Mouse (Mus musculus) bone marrow, adult 2 months (tissue): ENCODE measurements around the gene Ncapd2.

Experiments
- CTCF ChIP-seq: fragments of 200-500 bp; IDR thresholded peaks from 2 replicates; pipeline ENCODE4 v1.5.1; 2011; ENCODE audit warnings: low read length, control low read depth; ENCODE audit not compliant: control insufficient read depth, insufficient read depth
- POLR2A ChIP-seq: fragments of 200-500 bp; IDR thresholded peaks from 2 replicates; pipeline ENCODE4 v1.6.1; 2011; ENCODE audit warnings: low read depth, mild to moderate bottlenecking, control low read depth, low read length, borderline replicate concordance; ENCODE audit not compliant: control insufficient read depth

GRCm38 (mm10) chr6:125210436-125210835 is 18.9 kb upstream of the Ncapd2 start:
- TF ChIP-seq CTCF: no peak
- TF ChIP-seq POLR2A: no peak
